Mouse (Mus musculus) gastrocnemius, postnatal 36 days (tissue): Measurements from ENCODE around the gene Rps6ka4. TPM values are rescaled to one million over a fixed set of nuclear protein-coding genes. Genes with fewer than 3 reads are reported as not detected.

Source experiments
- DNase-seq, 2 experiments: peaks; one replicate each; pipeline ENCODE4 v3.0.0; 2022
- intact Hi-C: fragments of 180-260 bp; cut with DNase I; formaldehyde crosslinking; loops from one replicate; pipeline ENCODE4 v1.15.1; 2025
- total RNA-seq, 2 experiments: library from RNA; stranded (reverse); gene quantifications; 2 replicates each; pipeline ENCODE4 v1.2.3; 2021

The Rps6ka4 gene
- total RNA-seq, 2 experiments from 2014 or later, result 8.1 to 8.5 TPM

DNA sequence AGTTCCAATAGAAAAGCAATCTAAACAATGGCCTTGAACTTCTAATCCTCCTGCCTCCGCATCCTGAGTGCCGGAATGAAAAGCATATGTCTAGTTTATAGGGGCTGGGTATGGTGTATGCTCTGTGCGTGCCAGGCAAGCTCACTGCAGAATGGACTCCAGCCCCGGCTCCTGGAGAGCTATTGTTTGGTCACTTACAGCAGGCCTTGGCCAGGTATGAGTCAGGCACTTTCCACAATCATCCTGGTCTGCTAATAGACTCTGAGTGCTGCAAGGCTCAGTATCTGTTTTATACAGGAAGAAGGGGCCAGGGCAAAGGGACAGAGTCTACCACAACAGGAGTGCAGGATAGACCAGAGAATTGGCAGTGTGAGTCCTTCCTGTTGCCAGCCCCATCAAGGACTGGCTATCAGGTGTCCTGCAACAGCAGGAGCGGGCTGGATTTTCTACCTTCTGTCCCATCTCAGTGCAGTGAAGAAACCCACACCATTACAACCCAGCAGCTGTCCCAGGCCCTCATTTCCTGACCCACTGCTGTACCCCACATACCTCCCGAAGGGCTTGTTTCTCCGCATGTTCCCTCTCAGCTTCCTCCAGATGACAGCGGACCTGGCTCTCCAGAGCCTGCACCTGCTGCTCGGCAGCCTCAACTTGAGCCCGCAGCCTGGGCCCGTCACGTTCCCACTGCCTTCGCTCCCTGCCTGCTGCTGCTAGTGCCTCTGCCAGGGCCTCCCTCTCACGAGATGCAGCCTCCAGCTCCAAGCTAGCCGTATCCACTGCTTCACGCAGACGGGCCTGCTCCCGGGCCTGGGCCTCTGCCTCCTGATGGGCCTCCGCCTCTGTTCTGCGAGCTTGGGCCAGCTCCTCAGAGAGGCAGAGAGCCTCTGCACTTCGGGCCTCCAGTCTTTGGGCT is 12.2 kb upstream of the Rps6ka4 start:
- intact Hi-C loops, result no loop called here

DNA sequence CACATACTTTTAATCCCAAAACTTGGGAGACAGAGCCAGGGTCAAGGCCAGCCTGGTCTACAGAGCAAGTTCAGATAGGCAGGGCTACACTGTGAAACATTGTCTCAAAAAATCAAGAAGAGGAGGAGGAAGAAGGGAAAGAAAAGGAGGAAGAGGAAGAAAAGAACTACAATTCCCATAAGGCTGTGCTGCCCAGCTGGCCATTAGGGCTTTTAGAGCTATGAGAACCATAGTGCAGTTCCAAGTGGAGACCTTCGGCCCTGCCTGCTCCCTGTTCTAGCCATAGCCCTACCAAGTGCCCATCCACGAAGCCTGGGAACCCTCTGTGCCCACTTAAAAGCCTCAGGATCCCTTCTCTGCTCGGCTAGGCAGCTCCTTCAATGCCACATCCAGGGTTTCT is 11.1 kb upstream of the Rps6ka4 start:
- intact Hi-C loops, result no loop called here
- DNase-seq, result no peak

More for the DNA sequence above, 12.2 kb upstream of the Rps6ka4 start:
- no peak for DNase-seq

DNA sequence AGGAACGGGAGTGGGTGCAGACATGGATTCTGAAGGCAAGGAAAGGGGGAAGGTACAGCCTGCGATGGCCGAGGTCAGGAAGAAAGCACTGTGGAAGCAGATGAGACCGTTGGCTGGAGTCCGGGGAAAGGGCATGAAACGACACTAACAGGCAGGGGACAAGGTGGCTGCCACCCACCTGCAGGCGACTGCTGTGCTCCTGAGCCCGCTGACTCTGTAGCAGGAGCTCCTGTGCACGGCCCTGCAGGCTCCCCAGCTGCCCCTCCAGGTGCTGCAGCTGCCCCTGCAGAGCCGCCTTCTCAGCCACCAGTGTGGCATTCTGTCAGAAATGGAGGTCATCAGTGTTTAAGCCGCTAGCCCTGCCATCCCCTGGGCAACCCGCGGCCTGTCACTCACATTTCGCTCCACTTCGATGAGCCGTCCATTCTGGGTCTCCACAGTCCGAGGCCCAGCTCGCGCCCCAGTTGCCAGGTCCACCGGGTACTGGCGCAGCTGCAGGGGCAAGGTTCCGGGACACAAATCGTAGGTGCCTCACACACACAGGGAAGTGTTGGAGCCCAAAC is 9.2 kb upstream of the Rps6ka4 start:
- no peak for DNase-seq
- intact Hi-C loops, result no loop called here

DNA sequence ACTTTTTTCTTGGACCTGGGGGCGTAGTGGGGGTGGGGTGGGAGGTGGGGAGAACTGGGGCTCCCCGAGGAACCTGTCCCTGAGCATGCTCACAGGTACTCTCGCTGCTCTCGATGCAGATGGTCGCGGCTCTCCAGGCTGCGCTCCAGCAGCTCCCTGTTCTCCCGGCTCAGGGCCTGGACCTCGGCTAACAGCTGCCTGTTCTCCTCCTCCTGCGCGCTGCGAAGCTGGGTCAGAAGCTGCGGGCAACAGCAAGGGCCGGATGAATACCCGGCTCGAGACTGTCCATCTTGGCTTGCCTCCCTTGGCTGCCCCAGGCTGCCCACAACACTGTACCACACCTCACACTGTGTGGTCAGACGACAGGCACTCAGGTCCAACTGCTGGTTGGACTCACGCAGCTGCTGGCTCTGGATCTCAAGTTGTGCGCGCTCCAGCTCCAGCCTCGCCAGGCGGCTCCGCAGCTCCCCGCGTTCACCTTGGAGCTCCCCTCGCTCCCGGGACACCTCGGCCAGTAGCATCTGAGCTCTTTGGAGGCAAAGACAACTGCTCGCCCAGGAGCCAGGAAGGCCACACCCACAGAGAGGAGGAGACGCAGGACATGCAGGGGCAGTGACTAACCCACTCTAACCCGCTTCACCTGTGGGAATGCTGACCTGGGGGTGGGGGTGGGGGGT is 7.5 kb upstream of the Rps6ka4 start:
- intact Hi-C loops, result no loop called here

DNA sequence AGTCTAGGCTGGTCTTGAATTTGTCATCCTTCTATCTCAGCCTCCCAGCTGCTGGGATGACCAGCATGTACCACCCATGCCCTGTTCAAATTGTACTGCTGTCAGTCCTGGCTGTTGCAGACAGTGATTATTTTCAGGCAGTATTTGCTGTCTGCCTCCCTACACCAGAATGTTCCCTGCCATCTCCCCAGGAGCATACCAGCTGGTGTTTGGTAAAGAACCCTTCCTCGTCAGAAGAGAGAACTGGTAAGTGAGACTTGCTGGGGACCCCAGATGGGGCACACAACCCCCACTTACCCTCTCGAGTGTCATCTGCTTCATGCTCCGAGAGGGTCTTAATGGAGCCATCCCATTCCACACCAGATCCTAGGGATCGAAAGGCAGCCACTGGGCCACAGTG is 5.6 kb upstream of the Rps6ka4 start:
- intact Hi-C loops, result no loop called here
- no peak for DNase-seq

More for the DNA sequence above, 7.5 kb upstream of the Rps6ka4 start:
- no peak for DNase-seq

DNA sequence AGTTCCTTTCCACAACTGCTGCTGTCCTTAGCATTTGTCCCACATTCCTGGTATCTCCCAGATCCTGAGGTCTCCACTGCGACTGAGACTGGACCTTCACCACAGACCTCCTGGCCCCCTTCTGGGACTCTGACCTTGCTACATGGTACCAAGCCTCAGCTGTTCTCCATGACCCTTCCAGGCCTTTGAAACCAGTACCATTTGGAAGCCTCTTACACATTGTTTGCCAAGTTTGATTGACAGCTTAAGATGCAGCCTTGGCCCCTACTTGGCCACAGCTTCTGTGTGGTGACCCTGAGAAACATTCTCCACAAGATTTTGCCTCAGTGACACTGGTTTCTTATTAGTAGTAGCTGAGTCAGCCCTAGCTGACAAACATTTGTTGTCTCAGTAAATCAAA is 1.9 kb upstream of the Rps6ka4 start:
- intact Hi-C loops, result no loop called here
- DNase-seq, result no peak

DNA sequence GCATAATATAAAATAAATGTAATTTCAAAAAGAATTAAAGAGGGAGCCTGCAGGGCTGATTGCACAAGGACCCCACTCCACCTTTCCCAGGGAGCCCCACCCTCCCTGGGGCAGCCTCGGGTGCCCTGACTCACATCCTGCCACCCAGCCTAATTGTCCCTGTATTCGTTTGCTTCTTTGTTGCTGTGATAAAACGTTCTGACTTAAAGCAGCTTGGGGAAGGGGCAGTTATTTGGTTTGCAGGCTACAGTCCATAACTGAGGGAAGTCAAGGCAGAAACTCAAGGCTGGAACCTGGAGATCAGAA is 809 bp upstream of the Rps6ka4 start:
- intact Hi-C loops, result no loop called here
- DNase-seq, result no peak

DNA sequence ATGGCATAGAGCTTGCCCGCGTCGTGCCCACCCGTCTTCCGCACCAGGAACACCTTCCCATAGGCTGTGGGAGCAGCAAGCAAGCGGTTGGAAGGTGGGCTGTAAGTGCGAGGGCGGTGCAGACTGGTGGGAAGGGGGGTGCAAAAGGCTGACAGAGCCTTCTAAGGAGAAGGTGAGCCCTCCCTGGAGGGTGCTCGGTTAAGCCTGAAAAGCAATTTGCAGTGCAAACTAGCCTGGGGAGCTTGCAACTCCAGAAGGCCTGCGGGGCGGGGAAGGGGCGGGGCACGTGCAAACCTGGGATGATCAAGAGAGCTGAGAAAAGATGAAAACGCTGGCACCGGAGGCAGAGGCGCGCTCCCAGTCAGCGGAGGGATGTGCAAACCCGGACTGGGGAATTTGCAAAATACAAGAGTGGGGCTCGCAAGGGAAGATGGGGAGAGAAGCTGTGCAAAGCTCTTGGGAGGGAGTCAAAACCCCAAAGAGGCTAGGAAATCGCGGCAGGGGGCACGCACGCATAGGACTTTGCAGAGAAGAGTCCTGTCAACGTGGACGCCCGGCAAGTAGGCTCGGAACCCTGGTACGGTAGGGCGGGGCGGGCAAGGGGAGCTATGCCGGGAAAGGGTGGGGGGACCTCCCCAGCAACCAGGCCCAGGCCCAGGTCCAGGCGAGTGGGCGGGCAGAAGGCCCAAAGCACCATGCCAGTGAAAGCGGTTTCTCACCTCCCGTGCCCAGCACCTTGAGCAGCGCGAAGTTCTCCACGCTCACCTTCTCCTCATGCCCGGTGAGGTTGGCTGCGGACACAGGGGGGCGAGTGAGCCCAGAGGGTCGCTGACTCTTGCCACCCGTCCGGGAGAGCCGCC is 591 bp downstream of the Rps6ka4 start:
- DNase-seq, result no peak
- intact Hi-C loops, result no loop called here

DNA sequence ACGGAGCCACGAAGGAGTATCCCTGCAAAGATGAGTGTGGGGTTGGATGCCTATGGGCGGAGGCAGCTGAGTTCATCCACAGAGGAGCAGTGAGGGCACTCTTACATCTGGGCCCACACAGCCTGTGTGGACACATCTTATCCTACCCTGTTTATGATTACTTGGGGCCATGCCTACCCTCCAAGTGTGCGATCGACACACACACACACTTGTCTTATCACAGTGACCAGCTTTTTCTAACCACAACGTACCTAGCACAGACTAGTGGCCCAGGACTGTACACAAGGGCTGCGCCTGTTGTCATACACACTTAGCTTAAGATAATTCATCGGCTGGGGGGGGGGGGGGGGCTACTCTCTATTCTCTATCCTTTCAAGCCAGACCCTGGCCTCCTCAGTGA is 8.1 kb downstream of the Rps6ka4 start:
- DNase-seq, result no peak
- intact Hi-C loops, result no loop called here

DNA sequence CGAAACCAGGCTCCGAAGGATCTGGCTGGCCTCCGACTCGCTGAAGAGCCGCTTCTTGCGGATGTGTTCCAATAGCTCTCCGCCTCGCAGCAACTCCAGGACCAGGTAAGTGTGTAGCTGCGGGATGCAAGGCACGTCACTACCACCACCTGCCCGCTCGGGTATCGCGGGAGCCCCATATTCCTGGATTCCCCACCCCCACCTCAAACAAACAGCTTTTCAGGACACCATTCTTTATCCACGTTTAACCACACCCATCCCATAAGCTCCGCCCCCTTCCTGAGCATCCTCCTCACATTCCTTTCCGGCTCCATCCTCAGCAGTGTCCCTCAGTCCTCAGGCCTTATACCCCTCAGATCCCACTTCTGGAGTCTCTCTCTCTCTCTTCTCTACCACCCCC is 9.1 kb downstream of the Rps6ka4 start:
- no peak for DNase-seq
- intact Hi-C loops, result no loop called here

DNA sequence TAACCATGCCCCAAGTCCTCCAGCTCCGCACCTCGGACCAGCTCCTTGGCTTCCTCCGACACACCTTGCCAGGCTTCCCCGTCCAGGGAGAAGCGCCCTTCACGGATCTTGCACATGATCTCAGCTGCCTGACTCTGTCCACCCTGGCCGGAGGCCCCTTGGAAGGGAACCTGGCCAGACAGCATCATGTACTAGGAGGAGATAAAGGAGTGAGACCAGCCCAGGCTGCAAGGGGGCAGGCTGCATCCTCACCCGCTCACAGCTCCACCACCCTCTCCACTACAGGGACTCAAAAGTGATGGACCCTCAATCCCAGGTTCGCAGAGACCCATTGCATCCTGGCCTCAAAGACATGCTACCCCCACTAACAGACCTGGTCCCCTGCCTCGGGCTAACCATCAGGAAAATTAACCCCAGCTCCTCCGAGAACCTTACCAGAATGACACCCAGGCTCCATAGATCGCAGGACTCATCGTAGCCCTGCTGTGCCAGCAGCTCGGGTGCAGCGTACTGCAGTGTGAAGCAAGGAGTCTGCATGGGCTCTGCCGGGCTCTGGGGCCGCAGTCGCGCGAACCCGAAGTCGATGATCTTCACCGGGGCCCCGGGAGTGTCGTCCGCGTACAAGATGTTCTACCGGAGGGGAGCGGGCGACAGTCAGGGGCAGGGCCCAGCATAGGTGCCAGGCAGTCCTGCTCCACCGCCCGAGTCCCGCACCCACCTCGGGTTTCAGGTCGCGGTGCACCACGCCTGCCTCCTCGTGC is 9.7 kb downstream of the Rps6ka4 start:
- DNase-seq, result no peak
- intact Hi-C loops, result no loop called here

DNA sequence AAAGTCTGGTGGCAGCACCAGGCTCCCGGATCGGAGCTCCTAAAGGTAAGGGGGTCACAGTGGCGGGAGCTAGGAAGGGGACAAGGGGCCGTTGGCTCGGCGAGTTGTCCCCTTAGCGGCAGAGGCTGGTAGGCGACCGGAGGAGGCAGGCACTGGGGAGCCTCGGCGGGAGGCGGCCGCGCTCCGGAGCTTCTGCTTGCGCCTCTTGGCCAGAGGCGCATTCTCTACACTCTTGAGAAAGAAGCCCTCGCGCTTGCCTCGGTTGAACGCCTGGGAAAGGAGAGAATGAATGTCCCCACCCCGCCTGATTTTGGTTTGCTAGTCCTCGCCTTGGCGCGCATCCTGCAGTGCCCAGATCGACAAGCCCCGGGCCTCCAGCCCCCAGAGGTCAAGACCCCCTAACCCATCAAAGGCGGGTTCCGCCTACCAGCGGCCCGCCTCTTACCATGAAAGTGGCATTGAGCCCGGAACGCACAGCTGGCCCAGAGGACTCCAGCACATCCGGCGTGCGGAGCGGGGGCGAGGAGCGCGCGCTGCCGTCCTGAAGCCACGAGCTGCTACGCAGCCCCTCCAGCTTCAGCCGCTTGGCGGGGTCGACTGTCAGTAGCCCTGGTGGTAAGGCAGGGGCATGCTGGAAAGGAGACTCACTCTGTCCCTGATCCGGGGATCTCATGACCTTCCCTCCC is 10.4 kb downstream of the Rps6ka4 start:
- DNase-seq, result no peak
- intact Hi-C loops, result no loop called here

DNA sequence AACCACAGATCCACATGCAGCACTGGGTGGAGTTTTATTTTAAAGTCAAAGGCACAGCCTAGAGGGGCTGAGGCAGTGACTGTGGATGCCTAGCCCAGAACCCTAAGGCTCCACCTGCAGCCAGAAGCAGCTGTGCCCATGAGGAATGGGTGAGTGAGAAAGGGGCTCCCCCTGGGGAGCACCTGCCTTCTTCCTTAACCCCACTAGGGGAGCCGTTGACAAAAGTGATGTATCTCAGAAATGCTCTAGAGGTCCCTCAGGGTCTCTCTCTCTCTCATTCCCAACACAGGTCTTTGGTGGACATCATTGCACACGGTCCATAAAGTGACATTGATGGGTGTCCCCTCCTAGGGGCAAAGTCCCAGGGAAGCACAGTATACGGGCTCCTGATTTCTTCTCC is 11.4 kb downstream of the Rps6ka4 start:
- intact Hi-C loops, result no loop called here

DNA sequence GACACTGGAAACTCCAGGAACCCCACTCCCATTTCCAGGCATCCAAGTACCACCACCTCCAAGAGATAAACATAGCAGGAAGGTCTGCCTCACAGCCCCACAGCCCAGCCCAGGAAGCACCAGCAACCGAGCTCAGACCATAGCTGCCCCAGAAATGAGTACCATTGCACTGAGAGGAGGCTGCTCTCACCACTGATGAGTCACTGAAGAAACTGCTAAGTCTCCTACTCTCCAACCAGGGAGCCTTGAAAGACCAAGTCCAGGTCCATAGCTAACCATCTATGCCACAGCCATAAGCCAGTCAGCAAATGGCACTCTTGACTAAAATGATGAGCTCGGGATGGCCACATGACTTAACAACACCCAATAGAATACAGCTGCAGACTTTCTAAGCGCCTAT is 13.8 kb downstream of the Rps6ka4 start:
- intact Hi-C loops, result no loop called here
- DNase-seq, result no peak

More for the DNA sequence above, 11.4 kb downstream of the Rps6ka4 start:
- DNase-seq, result no peak

DNA sequence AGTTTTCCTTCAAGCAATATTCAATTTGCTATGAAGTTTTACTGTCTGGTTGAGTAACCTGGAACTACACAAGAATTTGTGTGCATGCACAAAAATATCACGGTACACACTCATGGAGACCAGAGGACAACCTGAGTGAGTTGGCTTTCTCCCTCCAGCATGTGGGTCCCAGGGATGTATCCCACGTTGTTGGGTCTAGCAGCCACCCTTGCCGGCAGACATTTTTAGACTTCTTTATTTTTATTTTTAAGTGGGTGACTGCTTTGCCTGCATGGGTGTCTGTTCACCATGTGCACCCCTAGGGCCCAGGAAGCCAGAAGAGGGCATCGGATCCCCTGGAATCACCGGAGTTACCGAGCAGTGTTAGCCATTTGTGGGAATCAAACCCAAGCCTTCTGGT is 15.1 kb downstream of the Rps6ka4 start:
- no peak for DNase-seq
- intact Hi-C loops, result no loop called here

DNA sequence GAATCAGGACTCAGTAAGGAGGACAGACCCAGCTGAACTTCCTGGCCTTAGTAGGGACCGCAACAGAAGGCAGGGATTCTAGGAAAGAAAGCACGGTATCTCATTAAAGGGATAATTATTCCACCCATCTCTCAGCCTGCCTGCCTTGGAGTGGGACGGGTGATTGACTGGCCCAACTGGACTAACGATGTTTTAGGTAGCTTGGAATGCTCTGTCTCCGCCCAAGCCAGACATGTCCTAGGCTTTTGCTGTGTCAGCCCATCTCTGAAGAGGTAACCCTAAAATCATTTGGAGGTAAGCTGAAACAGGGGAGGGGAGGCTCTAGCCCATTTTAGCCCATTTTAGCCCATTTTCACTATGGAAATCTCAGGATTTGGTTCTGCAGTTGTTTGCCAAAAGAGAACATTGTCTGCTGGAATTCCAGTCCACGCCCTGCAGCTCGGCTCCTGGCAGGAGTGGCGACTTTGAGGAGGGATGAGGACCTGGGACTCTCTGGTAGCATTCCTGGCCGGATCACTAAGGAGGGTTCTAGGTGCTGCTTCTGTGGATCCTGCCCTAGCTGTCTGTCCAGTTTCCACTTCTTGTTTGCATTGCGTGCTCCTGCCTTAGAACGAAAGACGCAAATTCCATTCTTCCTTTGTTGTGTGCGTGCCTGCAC is 19.8 kb downstream of the Rps6ka4 start:
- intact Hi-C loops, result no loop called here
- DNase-seq, result no peak

DNA sequence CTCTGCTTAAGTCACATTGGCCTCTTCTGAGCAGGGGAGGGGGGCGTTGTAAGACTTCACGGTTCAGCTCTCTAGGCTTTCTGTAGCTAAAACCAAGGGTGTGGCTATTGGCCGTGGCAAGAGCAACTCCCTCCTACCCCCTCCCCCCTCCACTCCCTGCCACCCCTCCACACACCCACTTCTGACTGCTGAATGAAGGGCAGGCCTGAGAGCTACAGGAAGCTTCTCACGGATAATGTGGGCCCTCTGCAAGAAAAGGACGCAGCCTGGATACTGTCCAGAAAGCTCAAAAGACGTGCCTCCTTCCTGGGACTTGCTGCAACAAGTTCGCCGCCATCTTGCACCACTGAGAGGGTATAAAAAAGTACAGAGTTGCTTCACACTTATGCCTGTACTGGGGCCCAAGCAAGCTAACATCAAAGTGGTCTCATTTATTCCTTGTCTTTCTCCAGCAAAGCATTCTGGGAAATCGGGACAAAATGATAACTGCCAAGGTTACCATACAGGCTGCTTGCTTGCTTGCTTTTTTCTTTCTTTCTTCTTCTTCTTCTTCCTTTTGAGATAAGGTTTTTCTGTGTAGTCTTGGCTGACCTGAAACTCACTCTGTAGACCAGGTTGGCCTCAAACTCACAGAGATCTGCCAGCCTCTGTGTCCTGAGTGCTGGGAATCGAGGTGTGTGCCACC is 21.2 kb downstream of the Rps6ka4 start:
- intact Hi-C loops, result no loop called here

DNA sequence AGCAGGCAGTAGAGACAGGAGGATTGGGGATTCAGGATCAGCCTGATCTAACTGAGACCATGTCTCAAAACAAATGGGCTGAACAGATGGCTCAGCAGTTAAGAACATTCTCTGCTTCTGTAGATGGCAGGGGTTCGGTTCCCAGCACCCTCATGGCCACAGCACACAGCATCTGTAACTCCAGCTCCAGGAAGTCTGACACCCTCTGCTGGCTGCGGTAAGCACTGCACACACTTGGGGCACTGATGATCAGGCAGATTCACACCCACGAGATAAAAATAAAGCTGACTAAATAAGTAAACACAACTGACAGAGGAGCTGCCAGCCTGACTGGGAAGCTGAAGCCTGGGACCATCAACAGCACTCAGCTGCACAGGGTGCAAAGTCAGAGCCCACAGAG is 25.5 kb downstream of the Rps6ka4 start:
- DNase-seq, result no peak
- intact Hi-C loops, result no loop called here

More for the DNA sequence above, 21.2 kb downstream of the Rps6ka4 start:
- no peak for DNase-seq
